Mouse (Mus musculus) neutrophil, adult 59 days (primary cell): ENCODE measurements around the gene Prss34. TPM values are rescaled to one million over a fixed set of nuclear protein-coding genes. Genes with fewer than 3 reads are reported as not detected.

Experiments used
- total RNA-seq, 2 experiments: library from RNA; stranded (reverse); gene quantifications; 1 replicate in 1 of 2; 2 replicates in 1 of 2; pipeline ENCODE4 v1.2.4; 2023

Prss34 gene
- 100 to 1,000 TPM; 120 to 214 TPM for total RNA-seq

GRCm38 (mm10) chr17:25298094-25298493 is at the start of gene Prss34:
Gene Prss34, plus strand, starts transcription at chr17:25298394.

GRCm38 (mm10) chr17:25256140-25256754 is 41.9 kb upstream of the Prss34 start, which contains the start of gene Baiap3:
Gene Baiap3, minus strand, starts transcription at chr17:25256364.

DNA sequence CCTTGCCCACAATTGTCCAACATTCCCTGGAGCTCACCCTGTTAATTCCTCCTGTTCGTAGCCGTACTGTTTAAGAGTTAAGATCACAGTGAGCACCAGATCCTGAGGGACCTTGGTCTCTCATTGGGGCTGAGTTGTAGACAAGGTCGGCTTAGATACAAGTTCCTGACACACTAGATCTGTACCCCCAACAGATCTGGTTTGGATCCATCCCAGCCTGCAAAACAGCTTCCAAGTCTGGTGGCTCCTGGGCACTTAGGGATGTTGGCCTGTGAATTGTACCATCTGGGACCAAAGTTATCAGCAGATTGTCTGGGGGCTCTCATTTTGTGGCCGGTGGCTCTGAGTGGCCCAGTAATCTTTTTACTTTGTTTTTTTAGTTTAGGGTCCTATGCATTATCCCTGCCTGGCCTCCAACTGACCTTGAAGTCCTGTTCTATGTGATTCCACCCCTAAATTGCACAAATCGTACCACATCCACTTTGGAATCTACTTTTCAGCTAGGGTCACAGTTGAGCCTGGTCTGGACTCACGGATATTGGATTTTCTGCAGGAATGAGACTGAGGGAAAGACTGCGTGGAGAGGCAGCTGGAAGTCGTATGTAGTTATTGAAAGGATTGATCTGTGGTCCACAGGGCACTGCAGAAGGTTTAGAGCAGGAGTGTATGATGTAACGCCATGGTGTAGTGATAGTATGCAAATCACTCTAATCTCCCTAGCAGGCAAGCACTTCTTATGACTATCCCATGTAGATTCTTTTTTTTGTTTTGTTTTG is 23.4 kb upstream of the Prss34 start, which contains the start of gene Ube2i:
TSS of gene Ube2i (minus strand) at position 52 of the 776 bp plus-strand sequence.

DNA sequence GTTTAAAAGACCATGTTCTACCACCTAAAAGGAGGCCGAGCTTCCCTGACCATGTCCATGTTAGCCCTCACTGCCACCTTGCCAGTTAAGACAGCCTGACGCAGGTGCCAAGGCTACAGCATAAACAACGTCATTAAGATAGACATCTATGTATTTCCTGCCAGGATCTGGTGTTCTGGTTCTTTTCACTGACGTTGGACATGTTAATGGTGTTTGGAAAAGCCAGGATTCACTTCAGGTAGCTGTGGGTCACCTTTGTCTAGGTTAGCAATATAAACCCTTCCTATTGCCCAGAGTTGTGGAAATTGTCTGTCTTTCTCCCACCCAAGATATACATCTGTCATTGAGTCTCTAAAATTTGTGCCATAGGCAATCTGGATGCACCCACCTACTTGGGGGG is 10.2 kb downstream of the Prss34 start, which contains the start of gene Prss28:
TSS of gene Prss28 (plus strand) at position 301 of the 400 bp plus-strand sequence.

DNA sequence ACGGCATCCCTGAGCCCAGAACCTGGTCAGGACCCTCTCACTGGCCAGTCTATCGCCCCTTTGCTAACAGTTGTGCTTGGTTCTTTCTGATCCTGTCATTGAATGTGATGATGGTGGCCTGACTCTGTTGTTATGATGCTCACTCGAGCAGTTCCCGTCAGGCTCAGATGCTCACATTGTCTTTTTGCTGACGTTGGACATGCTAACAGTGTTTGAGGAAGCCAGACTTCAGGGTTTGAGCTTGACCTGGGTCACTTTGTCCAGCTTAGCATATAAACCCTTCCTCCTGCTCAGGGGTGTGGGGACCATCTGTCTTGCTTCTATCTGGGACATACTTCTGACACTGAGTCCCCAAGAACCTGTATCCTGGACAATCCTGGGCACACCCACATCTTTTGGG is 20.2 kb downstream of the Prss34 start, which contains the start of gene Prss29:
TSS of gene Prss29 (plus strand) at position 301 of the 400 bp plus-strand sequence.

GRCm38 (mm10) chr17:25345462-25345861 is 47.3 kb downstream of the Prss34 start, which contains the start of gene Tpsab1:
Gene Tpsab1, minus strand, starts transcription at chr17:25345562.

Other genes with a start within 250 kb of the Prss34 start
- not detected for gene Tmem204, start 214.8 kb upstream of the Prss34 start, total RNA-seq
- gene Telo2, start 182.4 kb upstream of the Prss34 start, total RNA-seq, result 10 to 100 TPM in 1 of 2 experiments, 1 to 10 TPM in 1; 7.8 to 11.1 TPM
- gene Ptx4, start 177.6 kb upstream of the Prss34 start, total RNA-seq, result not detected
- gene Clcn7, start 165.0 kb upstream of the Prss34 start, total RNA-seq, result 10 to 100 TPM; 28.9 to 29.5 TPM
- under 1 TPM in 1 of 2 experiments, not detected in 1; 0.18 TPM for gene Ccdc154, start 135.9 kb upstream of the Prss34 start, total RNA-seq
- gene Gm38655, start 122.9 kb upstream of the Prss34 start, total RNA-seq, result not detected
- gene BC003965, start 113.8 kb upstream of the Prss34 start, total RNA-seq, result 1 to 10 TPM; 5.0 to 6.3 TPM
- 10 to 100 TPM; 27.2 to 27.7 TPM for gene Unkl, start 110.0 kb upstream of the Prss34 start, total RNA-seq
- 10 to 100 TPM; 14.9 to 15.5 TPM for gene Gnptg, start 58.3 kb upstream of the Prss34 start, total RNA-seq
- 1 to 10 TPM; 5.6 to 7.5 TPM for gene Tsr3, start 58.2 kb upstream of the Prss34 start, total RNA-seq
- 1 to 10 TPM; 3.4 to 6.4 TPM for gene Baiap3, start 42.0 kb upstream of the Prss34 start, total RNA-seq
- 100 to 1,000 TPM; 213 to 248 TPM for gene Ube2i, start 23.8 kb upstream of the Prss34 start, total RNA-seq
- gene Prss28, start 10.3 kb downstream of the Prss34 start, total RNA-seq, result under 1 TPM in 1 of 2 experiments, not detected in 1; 0.42 TPM
- not detected for gene Prss29, start 20.3 kb downstream of the Prss34 start, total RNA-seq
- not detected for gene Tpsab1, start 47.2 kb downstream of the Prss34 start, total RNA-seq
- not detected for gene Tpsb2, start 67.9 kb downstream of the Prss34 start, total RNA-seq
- not detected for gene Tpsg1, start 70.9 kb downstream of the Prss34 start, total RNA-seq
- gene Cacna1h, start 135.4 kb downstream of the Prss34 start, total RNA-seq, result 1 to 10 TPM in 1 of 2 experiments, under 1 TPM in 1; 0.64 to 2.4 TPM
- gene Tekt4, start 156.2 kb downstream of the Prss34 start, total RNA-seq, result not detected
- not detected for gene Sstr5, start 198.9 kb downstream of the Prss34 start, total RNA-seq